Mouse (Mus musculus) megakaryocyte, embryonic 14.5 days (primary cell): ENCODE measurements around the gene Edar.
"Not testable (repeated sequence)": the region's sequence is repeated elsewhere in the genome, so short reads cannot be mapped to it uniquely, and the experiment has no call there.

Source experiments
- FLI1 ChIP-seq: IDR thresholded peaks from 2 replicates; pipeline ENCODE4 v1.6.1; 2012; ENCODE audit warnings: low read length, inconsistent platforms, mixed read lengths
- GATA1 ChIP-seq: IDR thresholded peaks from 3 replicates; pipeline ENCODE4 v1.6.1; 2012; ENCODE audit warnings: mixed read lengths, low read length, inconsistent platforms, borderline replicate concordance

DNA sequence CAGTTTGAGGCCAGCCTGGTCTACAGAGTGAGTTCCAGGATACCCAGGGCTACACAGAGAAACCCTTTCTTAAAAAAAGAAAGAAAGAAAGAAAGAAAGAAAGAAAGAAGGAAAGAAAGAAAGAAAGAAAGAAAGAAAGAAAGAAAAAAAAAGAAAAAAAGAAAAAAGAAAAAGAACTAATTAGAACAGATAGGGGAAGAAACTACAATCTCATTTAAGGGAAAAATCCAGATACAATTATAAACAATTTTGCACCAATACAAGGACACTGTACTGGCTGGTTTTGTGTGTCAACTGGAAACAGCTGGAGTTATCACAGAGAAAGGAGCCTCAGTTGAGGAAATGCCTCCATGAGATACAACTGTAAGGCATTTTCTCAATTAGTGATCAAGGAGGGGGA lies 42.7 kb upstream of the Edar start, which contains the start of gene Gm17542:
- not testable (repeated sequence) for TF ChIP-seq GATA1, FLI1
